In genomic region chr8:13104691-13105086, GRCm38 (mm10) we compare ENCODE assay signal across 7 mouse cellular contexts. TPM values are rescaled to one million over a fixed set of nuclear protein-coding genes. Genes with fewer than 3 reads are reported as not detected.
DNase-seq lines count a peak whose midpoint lies in the region; ATAC-seq and TF ChIP-seq lines count a peak whose summit lies in the region.

No protein-coding gene starts in this region.

- no peaks in the 10 kb centered on the region for H3K27me3 ChIP-seq in embryonic facial prominence, embryonic 11.5 days (ENCODE audit: control insufficient read depth, insufficient read depth, low read length)
- no peaks in the 10 kb centered on the region for H3K27me3 ChIP-seq in kidney, adult 2 months (replicated peaks; ENCODE audit: control insufficient read depth, insufficient read depth, low read length)
- H3K27me3 ChIP-seq in limb, embryonic 12.5 days: no peaks in the 10 kb centered on the region
- H3K27me3 ChIP-seq in midbrain, embryonic 15.5 days (replicated peaks): no peaks in the 10 kb centered on the region
- H3K27me3 ChIP-seq in spleen, adult 2 months (ENCODE audit: control insufficient read depth, insufficient read depth, low read length): no peaks in the 10 kb centered on the region

- H3K9ac ChIP-seq in embryonic facial prominence, embryonic 11.5 days (replicated peaks; ENCODE audit: low read length): peak overlapping the region; percentile 90
- peak overlapping the region; percentile 84 for H3K9ac ChIP-seq in limb, embryonic 12.5 days (replicated peaks)
- H3K9ac ChIP-seq in midbrain, embryonic 15.5 days: peak overlapping the region; percentile 78

- TF ChIP-seq CTCF in kidney, adult 2 months (conservative IDR thresholded peaks at IDR 0.05; ENCODE audit: insufficient read depth, insufficient read length, low read depth, low read length): no peak
- no peak for TF ChIP-seq CTCF in spleen, adult 2 months (IDR thresholded peaks at IDR 0.05; ENCODE audit: extremely low read depth, insufficient read depth, insufficient read length, insufficient replicate concordance)

- TF ChIP-seq POLR2A in kidney, adult 2 months (IDR thresholded peaks at IDR 0.05; ENCODE audit: low read depth, low read length): no peak
- peak; percentile 37; the same call in 1 of the 2 replicates for TF ChIP-seq POLR2A in spleen, adult 2 months (IDR thresholded peaks at IDR 0.05; ENCODE audit: low read depth, low read length)

- peak; percentile 96 for DNase-seq in adrenal gland, postnatal 14 days
- DNase-seq in embryonic facial prominence, embryonic 11.5 days (ENCODE audit: low spot score): peak; percentile 89
- DNase-seq in heart, adult 18-20 months: peak; percentile 90 to 96
- DNase-seq in kidney, adult 2 months: peak; percentile 94
- peak; percentile 84 for DNase-seq in spleen, adult 2 months (ENCODE audit: low read depth in 1 of 2, low spot score in 2 of 2)

- no peaks in the 10 kb centered on the region for H3K9me3 ChIP-seq in embryonic facial prominence, embryonic 11.5 days (replicated peaks; ENCODE audit: control insufficient read depth, low read length)
- no peaks in the 10 kb centered on the region for H3K9me3 ChIP-seq in limb, embryonic 12.5 days
- H3K9me3 ChIP-seq in midbrain, embryonic 15.5 days: no peaks in the 10 kb centered on the region

- peak overlapping the region; percentile 52 for H3K27ac ChIP-seq in embryonic facial prominence, embryonic 11.5 days (replicated peaks; ENCODE audit: low read depth, low read length)
- peak overlapping the region; percentile 91 for H3K27ac ChIP-seq in kidney, adult 2 months (ENCODE audit: insufficient read depth, low read depth, low read length)
- peak overlapping the region; percentile 86 for H3K27ac ChIP-seq in limb, embryonic 12.5 days
- peak overlapping the region; percentile 96 for H3K27ac ChIP-seq in midbrain, embryonic 15.5 days
- peak overlapping the region; percentile 82 for H3K27ac ChIP-seq in spleen, adult 2 months (ENCODE audit: insufficient read depth, low read length)

- H3K4me3 ChIP-seq in embryonic facial prominence, embryonic 11.5 days (ENCODE audit: low read depth, low read length): peak overlapping the region; percentile 95
- peak overlapping the region; percentile 93 for H3K4me3 ChIP-seq in kidney, adult 2 months (ENCODE audit: insufficient read depth, low read depth, low read length)
- peak overlapping the region; percentile 96 for H3K4me3 ChIP-seq in limb, embryonic 12.5 days (replicated peaks)
- H3K4me3 ChIP-seq in midbrain, embryonic 15.5 days: peak overlapping the region; percentile 85
- peak overlapping the region; percentile 96 for H3K4me3 ChIP-seq in spleen, adult 2 months (ENCODE audit: extremely low read depth, insufficient read depth, insufficient read length)

- WGBS in embryonic facial prominence, embryonic 11.5 days: 0% methylated on average over 45 of the region's 45 CpGs
- under 1% methylated on average over 45 of the region's 45 CpGs for WGBS in kidney, adult 2 months
- under 1% methylated on average over 45 of the region's 45 CpGs for WGBS in limb, embryonic 12.5 days
- under 1% methylated on average over 45 of the region's 45 CpGs for WGBS in midbrain, embryonic 15.5 days
- 1% methylated on average over 45 of the region's 45 CpGs for WGBS in spleen, adult 2 months

- peak; percentile 78 for ATAC-seq in embryonic facial prominence, embryonic 11.5 days (replicated peaks; ENCODE audit: insufficient number of reproducible peaks, low FRiP score, low TSS enrichment, low read depth)
- ATAC-seq in limb, embryonic 12.5 days (ENCODE audit: insufficient number of reproducible peaks, insufficient read depth, low FRiP score, low TSS enrichment, low read depth): peak; percentile 73
- ATAC-seq in midbrain, embryonic 15.5 days (replicated peaks): peak; percentile 90

- H3K36me3 ChIP-seq in embryonic facial prominence, embryonic 11.5 days (replicated peaks; ENCODE audit: control insufficient read depth, insufficient read depth, low read depth, low read length): no peaks in the 10 kb centered on the region
- no peaks in the 10 kb centered on the region for H3K36me3 ChIP-seq in kidney, adult 2 months (ENCODE audit: control insufficient read depth, insufficient read depth, low read length)
- H3K36me3 ChIP-seq in limb, embryonic 12.5 days: peaks cover 31% of the 10 kb centered on the region
- no peaks in the 10 kb centered on the region; the same call in 1 of the 2 replicates for H3K36me3 ChIP-seq in midbrain, embryonic 15.5 days (replicated peaks)
- H3K36me3 ChIP-seq in spleen, adult 2 months (ENCODE audit: control insufficient read depth, insufficient read depth, low read length): no peaks in the 10 kb centered on the region; the same call in 1 of the 2 replicates

- H3K4me2 ChIP-seq in embryonic facial prominence, embryonic 11.5 days (ENCODE audit: low read depth, low read length): peak overlapping the region; percentile 89
- H3K4me2 ChIP-seq in limb, embryonic 12.5 days: peak overlapping the region; percentile 93
- peak overlapping the region; percentile 98 for H3K4me2 ChIP-seq in midbrain, embryonic 15.5 days

- 0 out of 2 replicates have a peak, but pooled peaks cover 2% of the 10 kb centered on the region for H3K4me1 ChIP-seq in embryonic facial prominence, embryonic 11.5 days (ENCODE audit: control insufficient read depth, insufficient read depth, low read length)
- H3K4me1 ChIP-seq in kidney, adult 2 months (ENCODE audit: control insufficient read depth, insufficient read depth, low read length): peaks cover 9% of the 10 kb centered on the region; the same call in 1 of the 2 replicates
- H3K4me1 ChIP-seq in limb, embryonic 12.5 days (replicated peaks): peaks cover 18% of the 10 kb centered on the region
- peaks cover 32% of the 10 kb centered on the region for H3K4me1 ChIP-seq in midbrain, embryonic 15.5 days
- peaks cover 10% of the 10 kb centered on the region; the same call in 1 of the 2 replicates for H3K4me1 ChIP-seq in spleen, adult 2 months (ENCODE audit: control insufficient read depth, insufficient read depth, insufficient read length)

RNA-seq across cellular contexts. Expression of gene Pcid2, which starts 0.6 kb away (rescaled TPM):
- 19.9 and 23.5 TPM in 2 replicates for total RNA-seq in adrenal gland, postnatal 14 days (2021)
- 50.1 and 50.2 TPM in 2 replicates for polyA plus RNA-seq in embryonic facial prominence, embryonic 11.5 days (2014; fragmentation: Nextera tagmentation; extraction: Ambion mirVana)
- 10 to 100 TPM; 10.4 to 10.6 TPM for total RNA-seq in heart, adult 18-20 months (2021)
- 17.3 and 18.7 TPM in 2 replicates for polyA plus RNA-seq in kidney, adult 2 months (2012; rRNA removed)
- 54.1 and 55.9 TPM in 2 replicates for polyA plus RNA-seq in limb, embryonic 12.5 days (2016; fragmentation: Nextera tagmentation; extraction: Ambion mirVana)
- 42.1 and 42.6 TPM in 2 replicates for polyA plus RNA-seq in midbrain, embryonic 15.5 days (2015; fragmentation: Nextera tagmentation; extraction: Ambion mirVana)
- 18.2 TPM in 2 replicates for polyA plus RNA-seq in spleen, adult 2 months (2012; rRNA removed)

RNA-seq across cellular contexts. Expression of gene Cul4a, which starts 0.7 kb away (rescaled TPM):
- 94.0 and 100 TPM in 2 replicates for total RNA-seq in adrenal gland, postnatal 14 days (2021)
- 106 and 114 TPM in 2 replicates for polyA plus RNA-seq in embryonic facial prominence, embryonic 11.5 days (2014; fragmentation: Nextera tagmentation; extraction: Ambion mirVana)
- 10 to 100 TPM; 80.1 to 85.0 TPM for total RNA-seq in heart, adult 18-20 months (2021)
- polyA plus RNA-seq in kidney, adult 2 months (2012; rRNA removed): 34.4 and 38.0 TPM in 2 replicates
- polyA plus RNA-seq in limb, embryonic 12.5 days (2016; fragmentation: Nextera tagmentation; extraction: Ambion mirVana): 105 and 114 TPM in 2 replicates
- 70.4 and 74.9 TPM in 2 replicates for polyA plus RNA-seq in midbrain, embryonic 15.5 days (2015; fragmentation: Nextera tagmentation; extraction: Ambion mirVana)
- 31.3 and 31.6 TPM in 2 replicates for polyA plus RNA-seq in spleen, adult 2 months (2012; rRNA removed)

RNA-seq across cellular contexts. Expression of gene Proz, which starts 44.0 kb away (rescaled TPM):
- total RNA-seq in adrenal gland, postnatal 14 days (2021): 1.0 and 28.4 TPM in 2 replicates
- 0.08 and 0.29 TPM in 2 replicates for polyA plus RNA-seq in embryonic facial prominence, embryonic 11.5 days (2014; fragmentation: Nextera tagmentation; extraction: Ambion mirVana)
- total RNA-seq in heart, adult 18-20 months (2021): not detected
- polyA plus RNA-seq in kidney, adult 2 months (2012; rRNA removed): 11.7 and 13.3 TPM in 2 replicates
- 0.10 and 0.18 TPM in 2 replicates for polyA plus RNA-seq in limb, embryonic 12.5 days (2016; fragmentation: Nextera tagmentation; extraction: Ambion mirVana)
- 1.6 and 1.7 TPM in 2 replicates for polyA plus RNA-seq in midbrain, embryonic 15.5 days (2015; fragmentation: Nextera tagmentation; extraction: Ambion mirVana)
- polyA plus RNA-seq in spleen, adult 2 months (2012; rRNA removed): 0.08 and 0.11 TPM in 2 replicates

RNA-seq across cellular contexts. Expression of gene Lamp1, which starts 54.3 kb away (rescaled TPM):
- 348 and 368 TPM in 2 replicates for total RNA-seq in adrenal gland, postnatal 14 days (2021)
- 264 and 265 TPM in 2 replicates for polyA plus RNA-seq in embryonic facial prominence, embryonic 11.5 days (2014; fragmentation: Nextera tagmentation; extraction: Ambion mirVana)
- total RNA-seq in heart, adult 18-20 months (2021): 100 to 1,000 TPM; 405 to 445 TPM
- polyA plus RNA-seq in kidney, adult 2 months (2012; rRNA removed): 1,404 and 1,744 TPM in 2 replicates
- polyA plus RNA-seq in limb, embryonic 12.5 days (2016; fragmentation: Nextera tagmentation; extraction: Ambion mirVana): 202 and 207 TPM in 2 replicates
- polyA plus RNA-seq in midbrain, embryonic 15.5 days (2015; fragmentation: Nextera tagmentation; extraction: Ambion mirVana): 259 and 285 TPM in 2 replicates
- polyA plus RNA-seq in spleen, adult 2 months (2012; rRNA removed): 234 and 318 TPM in 2 replicates

Comparison
In these comparisons a context has a peak if more than half of its experiments do, and no peak if none do; other contexts are left out.
1. Peak in every context shown above with its lines: DNase-seq, ATAC-seq, H3K4me3 ChIP-seq and H3K27ac ChIP-seq.